Mouse (Mus musculus) macrophage (primary cell): ENCODE data around the gene Ly6g6c. TPM values are rescaled to one million over a fixed set of nuclear protein-coding genes. Genes with fewer than 3 reads are reported as not detected.

Experiments used
- H3K27ac ChIP-seq: fragments of 350-480 bp; formaldehyde crosslinking; 2 replicates; pipeline ENCODE4 v1.9.0; 2021
- H3K36me3 ChIP-seq: fragments of 350-480 bp; formaldehyde crosslinking; 2 replicates; pipeline ENCODE4 v1.9.0; 2021; ENCODE audit errors: inconsistent target
- H3K4me3 ChIP-seq: fragments of 350-480 bp; formaldehyde crosslinking; 2 replicates; pipeline ENCODE4 v1.9.0; 2021; ENCODE audit errors: inconsistent target
- H3K79me2 ChIP-seq: fragments of 350-480 bp; formaldehyde crosslinking; 2 replicates; pipeline ENCODE4 v1.9.0; 2021; ENCODE audit errors: inconsistent target
- WGBS: methylation state at CpG from one replicate; pipeline ENCODE4 v1.1.7; 2026; ENCODE audit warnings: inconsistent platforms; ENCODE audit not compliant: missing documents; 5-methylcytosine and 5-hydroxymethylcytosine counted together
- polyA plus RNA-seq: library from polyadenylated mRNA; stranded (reverse); fragments of 250-400 nt; gene quantifications from 3 replicates; pipeline ENCODE4 v1.2.4, GENCODE M21; 2018; ENCODE audit warnings: inconsistent platforms

The Ly6g6c gene
- polyA plus RNA-seq, 1 experiment from 2014 or later, result not detected

- H3K4me3 ChIP-seq, result no peak overlapping the region
- no peaks in the 10 kb centered on the region for H3K79me2 ChIP-seq
- peaks cover 78% of the 10 kb centered on the region for H3K36me3 ChIP-seq
- H3K27ac ChIP-seq, result no peak overlapping the region
- WGBS, result 96% methylated on average over 12 of the region's 12 CpGs
These were observed 31.4 kb downstream of the Ly6g6c start for GRCm38 (mm10) chr17:35096597-35096996.

- Histone ChIP-seq H3K27ac (no peak overlapping the region), H3K79me2 (no peaks in the 10 kb centered on the region), H3K36me3 (peaks cover 80% of the 10 kb centered on the region), H3K4me3 (no peak overlapping the region)
- WGBS, result 95% methylated on average over 12 of the region's 12 CpGs
These were observed 32.0 kb downstream of the Ly6g6c start for GRCm38 (mm10) chr17:35097164-35097655.

GRCm38 (mm10) chr17:35100196-35100765 lies 35.1 kb downstream of the Ly6g6c start:
- 93% methylated on average over 10 of the region's 10 CpGs for WGBS
- Histone ChIP-seq H3K4me3 (no peak overlapping the region), H3K79me2 (no peaks in the 10 kb centered on the region), H3K36me3 (peaks cover 72% of the 10 kb centered on the region), H3K27ac (no peak overlapping the region)

GRCm38 (mm10) chr17:35101161-35101560 lies 36.0 kb downstream of the Ly6g6c start:
- H3K36me3 ChIP-seq, result peaks cover 69% of the 10 kb centered on the region
- 93% methylated on average over 10 of the region's 11 CpGs for WGBS
- no peak overlapping the region for H3K4me3 ChIP-seq
- H3K79me2 ChIP-seq, result no peaks in the 10 kb centered on the region
- no peak overlapping the region for H3K27ac ChIP-seq

GRCm38 (mm10) chr17:35102299-35102698 lies 37.1 kb downstream of the Ly6g6c start:
- peaks cover 57% of the 10 kb centered on the region for H3K36me3 ChIP-seq
- 90% methylated on average over 8 of the region's 8 CpGs for WGBS
- H3K27ac ChIP-seq, result no peak overlapping the region
- no peak overlapping the region for H3K4me3 ChIP-seq
- H3K79me2 ChIP-seq, result no peaks in the 10 kb centered on the region

GRCm38 (mm10) chr17:35103221-35103690 lies 38.1 kb downstream of the Ly6g6c start:
- 65% methylated on average over 6 of the region's 6 CpGs for WGBS
- H3K79me2 ChIP-seq, result no peaks in the 10 kb centered on the region
- H3K27ac ChIP-seq, result no peak overlapping the region
- no peak overlapping the region for H3K4me3 ChIP-seq
- peaks cover 48% of the 10 kb centered on the region for H3K36me3 ChIP-seq

- H3K36me3 ChIP-seq, result peaks cover 41% of the 10 kb centered on the region
- H3K27ac ChIP-seq, result no peak overlapping the region
- no peak overlapping the region for H3K4me3 ChIP-seq
- no peaks in the 10 kb centered on the region for H3K79me2 ChIP-seq
- WGBS, result 100% methylated on average over 7 of the region's 7 CpGs
These were observed 38.9 kb downstream of the Ly6g6c start for GRCm38 (mm10) chr17:35104079-35104478.

GRCm38 (mm10) chr17:35104754-35105153 lies 39.6 kb downstream of the Ly6g6c start:
- H3K36me3 ChIP-seq, result peaks cover 34% of the 10 kb centered on the region
- 89% methylated on average over 5 of the region's 6 CpGs for WGBS
- no peaks in the 10 kb centered on the region for H3K79me2 ChIP-seq
- no peak overlapping the region for H3K4me3 ChIP-seq
- no peak overlapping the region for H3K27ac ChIP-seq

- H3K36me3 ChIP-seq, result peaks cover 26% of the 10 kb centered on the region
- no peak overlapping the region for H3K27ac ChIP-seq
- WGBS, result 39% methylated on average over 13 of the region's 13 CpGs
- no peaks in the 10 kb centered on the region for H3K79me2 ChIP-seq
- no peak overlapping the region for H3K4me3 ChIP-seq
These were observed 40.7 kb downstream of the Ly6g6c start for GRCm38 (mm10) chr17:35105740-35106389.

- no peak overlapping the region for H3K4me3 ChIP-seq
- no peak overlapping the region for H3K27ac ChIP-seq
- peaks cover 19% of the 10 kb centered on the region for H3K36me3 ChIP-seq
- 96% methylated on average over 3 of the region's 3 CpGs for WGBS
- no peaks in the 10 kb centered on the region for H3K79me2 ChIP-seq
These were observed 41.3 kb downstream of the Ly6g6c start for GRCm38 (mm10) chr17:35106522-35106921.

GRCm38 (mm10) chr17:35108097-35108496 lies 42.9 kb downstream of the Ly6g6c start, which contains the start of gene Ly6g5c:
Gene Ly6g5c (plus strand): TSS chr17:35108279.
- Histone ChIP-seq H3K4me3 (no peak within 1 kb of the TSS), H3K27ac (no peak within 1 kb of the TSS), H3K36me3 (peaks cover 3% of the 10 kb centered on the region; the same call in 1 of the 2 replicates), H3K79me2 (no peaks in the 10 kb centered on the region)
- 90% methylated on average over 6 of the region's 6 CpGs for WGBS

- Histone ChIP-seq H3K4me3 (no peak overlapping the region), H3K79me2 (no peaks in the 10 kb centered on the region), H3K27ac (no peak overlapping the region), H3K36me3 (peaks cover 20% of the 10 kb centered on the region; the same call in 1 of the 2 replicates)
- WGBS, result 80% methylated on average over 9 of the region's 9 CpGs
These were observed 46.6 kb downstream of the Ly6g6c start for GRCm38 (mm10) chr17:35111774-35112173.

GRCm38 (mm10) chr17:35115046-35116019 lies 50.1 kb downstream of the Ly6g6c start, which contains the start of gene Ly6g5b:
Gene Ly6g5b (minus strand): TSS chr17:35115428.
- Histone ChIP-seq H3K27ac (no peak within 1 kb of the TSS), H3K79me2 (peaks cover 16% of the 10 kb centered on the region), H3K36me3 (peaks cover 36% of the 10 kb centered on the region), H3K4me3 (no peak within 1 kb of the TSS)
- 78% methylated on average over 4 of the region's 8 CpGs for WGBS
